Mouse (Mus musculus) midbrain, embryonic 16.5 days (tissue): ENCODE results near the gene Lat. TPM values are rescaled to one million over a fixed set of nuclear protein-coding genes. Genes with fewer than 3 reads are reported as not detected.
"Not testable (repeated sequence)": the region's sequence is repeated elsewhere in the genome, so short reads cannot be mapped to it uniquely, and the experiment has no call there.

Source experiments
- ATAC-seq: fragments of 200-750 bp; cut with Nextera tagmentation; 2 replicates; pipeline ENCODE4 v1.8.0; 2017; ENCODE audit warnings: moderate TSS enrichment
- H3K27ac ChIP-seq: fragments of 300-500 bp; sonication (generic); 2 replicates; pipeline ENCODE4 v1.5.1; 2014; ENCODE audit warnings: mild to moderate bottlenecking, low read length, mixed read lengths
- H3K27me3 ChIP-seq: fragments of 300-500 bp; sonication (generic); 2 replicates; pipeline ENCODE4 v1.6.1; 2014; ENCODE audit warnings: low read depth, low read length, mixed read lengths; ENCODE audit not compliant: control insufficient read depth, insufficient read depth
- H3K36me3 ChIP-seq: fragments of 300-500 bp; sonication (generic); 2 replicates; pipeline ENCODE4 v1.6.1; 2014; ENCODE audit warnings: mild to moderate bottlenecking, low read length, moderate library complexity, mixed read lengths; ENCODE audit not compliant: control insufficient read depth, insufficient read depth
- H3K4me1 ChIP-seq: fragments of 300-500 bp; sonication (generic); 2 replicates; pipeline ENCODE4 v1.6.1; 2014; ENCODE audit warnings: mild to moderate bottlenecking, low read length, mixed read lengths; ENCODE audit not compliant: control insufficient read depth, insufficient read depth
- H3K4me2 ChIP-seq: fragments of 300-500 bp; sonication (generic); 2 replicates; pipeline ENCODE4 v1.6.1; 2014; ENCODE audit warnings: mild to moderate bottlenecking, low read length, mixed read lengths
- H3K4me3 ChIP-seq: fragments of 300-500 bp; sonication (generic); 2 replicates; pipeline ENCODE4 v1.5.1; 2014; ENCODE audit warnings: low read depth, mild to moderate bottlenecking, low read length, moderate library complexity, mixed read lengths
- H3K9ac ChIP-seq: fragments of 300-500 bp; sonication (generic); 2 replicates; pipeline ENCODE4 v1.6.1; 2014; ENCODE audit warnings: low read depth, low read length, mixed read lengths
- H3K9me3 ChIP-seq: fragments of 300-500 bp; sonication (generic); replicated peaks from 2 replicates; pipeline ENCODE4 v1.6.1; 2014; ENCODE audit warnings: mild to moderate bottlenecking, low read length, mixed read lengths; ENCODE audit not compliant: control insufficient read depth, poor library complexity, severe bottlenecking
- WGBS: fragments of 180-500 bp; shearing (Covaris S2); extraction: QIAGEN DNeasy Blood & Tissue Kit; methylation state at CpG from one replicate; pipeline ENCODE4 v1.1.7; 2014; 5-methylcytosine and 5-hydroxymethylcytosine counted together
- microRNA-seq: library from miRNA; unstranded; fragments of <30 nt; microRNA quantifications from one replicate; pipeline ENCODE4, GENCODE M21; 2017
- polyA plus RNA-seq: library from polyadenylated mRNA; unstranded; fragments of >200 nt; fragmentation: Nextera tagmentation; extraction: Ambion mirVana; gene quantifications from 2 replicates; pipeline ENCODE4 v1.2.1, GENCODE M21; 2015

The Lat gene
- polyA plus RNA-seq, 1 experiment from 2014 or later, result 0.87 TPM

DNA sequence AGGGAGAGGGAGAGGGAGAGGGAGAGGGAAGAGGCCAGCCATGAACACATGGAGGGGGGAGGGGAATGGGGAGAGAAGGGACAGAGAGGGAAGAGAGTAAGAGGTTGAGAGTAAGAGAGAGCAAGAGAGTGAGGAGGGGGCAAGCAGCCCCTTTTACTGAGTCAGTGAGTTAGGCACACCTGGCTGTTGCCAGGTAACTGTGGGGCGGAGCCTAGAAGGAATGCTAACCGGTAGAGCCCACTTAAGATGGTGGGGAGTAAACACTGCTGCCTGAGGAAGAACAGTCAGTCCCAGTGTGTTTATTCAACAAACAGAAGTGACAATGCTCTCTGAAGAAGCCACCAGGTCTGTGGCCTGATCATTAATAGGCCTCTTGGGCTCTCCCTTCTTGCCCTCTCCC, 38.7 kb downstream of the Lat start:
- H3K9me3 ChIP-seq, result no peaks in the 10 kb centered on the region
- ATAC-seq, result no peak
- H3K27me3 ChIP-seq, result no peaks in the 10 kb centered on the region
- no peak overlapping the region for H3K4me3 ChIP-seq
- H3K36me3 ChIP-seq, result no peaks in the 10 kb centered on the region
- H3K9ac ChIP-seq, result no peak overlapping the region
- H3K4me1 ChIP-seq, result no peaks in the 10 kb centered on the region
- no peak overlapping the region for H3K4me2 ChIP-seq
- no peak overlapping the region for H3K27ac ChIP-seq
- 65% methylated on average over 2 of the region's 2 CpGs for WGBS

DNA sequence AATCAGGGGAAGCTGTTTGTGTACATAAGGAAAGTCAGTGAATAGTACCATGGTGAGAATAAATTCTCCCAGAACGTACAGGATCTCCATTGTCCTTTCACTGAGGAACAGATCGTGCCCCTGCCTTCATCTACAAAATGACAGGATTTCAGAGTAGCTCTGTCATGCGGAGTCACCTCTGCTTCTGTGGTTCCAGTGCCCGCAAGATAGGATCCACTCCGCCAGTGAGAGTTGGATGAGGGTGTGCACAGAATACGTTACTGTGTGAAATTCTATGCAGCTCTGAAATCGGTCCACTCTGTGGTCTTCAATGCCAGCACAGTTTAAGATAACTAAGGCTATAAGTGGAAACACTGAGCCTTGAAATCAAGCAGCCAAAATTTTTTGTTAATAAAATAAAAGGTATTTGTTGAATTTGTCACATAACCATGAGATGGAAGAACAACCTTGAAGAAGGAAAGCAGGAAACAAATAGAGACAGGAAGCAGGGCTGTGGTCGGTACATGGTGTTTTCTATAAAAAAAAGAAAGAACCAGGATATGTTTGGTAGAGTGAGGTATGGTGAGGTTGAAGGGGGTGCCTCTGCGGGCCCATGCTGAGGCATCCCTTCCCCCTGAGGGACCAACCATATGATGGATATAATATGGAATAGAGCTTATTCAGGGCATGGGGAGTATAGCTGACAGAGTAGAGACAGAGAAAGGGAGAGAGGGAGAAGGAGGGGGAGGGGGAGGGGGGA, 39.3 kb downstream of the Lat start:
- no peak overlapping the region for H3K4me2 ChIP-seq
- no peaks in the 10 kb centered on the region for H3K9me3 ChIP-seq
- no peaks in the 10 kb centered on the region for H3K4me1 ChIP-seq
- no peak for ATAC-seq
- H3K4me3 ChIP-seq, result no peak overlapping the region
- WGBS, result 90% methylated on average over 9 of the region's 9 CpGs
- H3K9ac ChIP-seq, result no peak overlapping the region
- H3K27me3 ChIP-seq, result 0 out of 2 replicates have a peak, but pooled peaks cover 3% of the 10 kb centered on the region
- H3K36me3 ChIP-seq, result no peaks in the 10 kb centered on the region
- H3K27ac ChIP-seq, result no peak overlapping the region

DNA sequence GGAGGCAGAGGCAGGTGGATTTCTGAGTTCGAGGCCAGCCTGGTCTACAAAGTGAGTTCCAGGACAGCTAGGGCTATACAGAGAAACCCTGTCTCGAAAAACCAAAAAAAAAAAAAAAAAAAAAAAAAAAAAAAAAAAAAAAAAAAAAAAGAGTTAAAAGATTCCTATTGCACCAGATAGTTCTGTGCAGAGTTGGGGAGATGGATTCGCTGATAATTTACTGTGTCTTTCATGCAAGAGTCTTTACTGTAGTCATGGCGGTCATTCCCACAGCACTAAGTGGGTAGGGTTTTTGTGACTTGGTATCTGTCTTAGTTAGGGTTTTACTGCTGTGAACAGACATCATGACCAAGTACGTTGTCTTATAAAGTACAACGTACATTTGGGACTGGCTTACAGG, 40.5 kb downstream of the Lat start:
- not testable (repeated sequence) for H3K27ac ChIP-seq, H3K9ac ChIP-seq, H3K4me1 ChIP-seq, H3K27me3 ChIP-seq, H3K9me3 ChIP-seq, H3K36me3 ChIP-seq, H3K4me3 ChIP-seq, H3K4me2 ChIP-seq, ATAC-seq
- 97% methylated on average over 4 of the region's 6 CpGs for WGBS

DNA sequence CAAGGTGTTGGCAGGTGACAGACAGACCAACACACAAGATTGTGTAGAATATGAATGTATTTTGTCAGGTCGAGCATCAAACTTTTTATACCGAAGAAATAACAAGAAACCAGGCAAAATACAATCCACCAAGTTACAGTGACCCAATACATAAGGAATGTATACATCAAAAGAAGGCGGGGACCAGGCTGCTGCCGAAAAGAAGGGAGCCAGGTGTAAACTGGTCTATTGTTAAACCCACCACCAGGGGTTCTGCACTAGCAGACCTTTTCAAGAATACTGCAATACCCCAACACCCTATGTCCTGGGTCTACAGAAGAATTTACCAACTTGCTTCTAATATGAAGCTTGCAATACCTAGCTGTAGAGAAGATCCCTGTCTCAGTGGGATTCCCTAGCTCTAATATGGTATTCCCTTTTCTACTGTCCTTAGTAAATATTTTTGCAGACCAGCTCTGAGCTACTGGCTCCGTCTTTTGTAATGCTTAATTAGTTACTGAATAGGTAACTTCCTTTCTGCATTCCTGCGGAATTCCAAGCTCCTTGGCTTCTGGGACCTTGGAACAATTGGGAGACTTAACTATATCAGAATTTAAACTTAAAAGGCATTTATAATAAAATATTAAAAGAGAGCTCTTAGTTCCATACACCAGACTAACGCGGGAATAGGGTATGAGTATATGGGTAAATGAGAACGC, 43.6 kb downstream of the Lat start:
- not testable (repeated sequence) for ATAC-seq

DNA sequence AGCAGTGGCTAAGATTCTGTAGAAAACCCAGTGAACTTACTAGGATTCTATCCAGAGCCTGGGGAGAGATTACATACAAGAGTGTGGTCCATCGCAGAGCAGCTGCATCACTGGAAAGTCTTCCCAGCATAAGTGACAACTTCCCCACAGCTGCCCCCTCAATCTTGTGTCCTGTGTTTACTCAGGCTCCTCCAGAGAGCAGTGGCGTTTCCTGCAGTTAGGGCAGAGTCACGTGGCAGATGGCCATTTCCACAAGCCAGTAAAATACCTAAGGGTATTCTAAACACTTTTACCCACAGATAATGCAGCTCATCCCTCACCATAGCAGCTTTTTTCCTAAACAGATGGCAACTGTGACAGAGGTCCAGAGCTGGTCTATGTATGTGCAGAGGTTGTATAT, 44.6 kb downstream of the Lat start:
- H3K27ac ChIP-seq, result no peak overlapping the region
- no peaks in the 10 kb centered on the region for H3K36me3 ChIP-seq
- no peaks in the 10 kb centered on the region for H3K4me1 ChIP-seq
- 0 out of 2 replicates have a peak, but pooled peaks cover 3% of the 10 kb centered on the region for H3K27me3 ChIP-seq
- ATAC-seq, result no peak
- no peak overlapping the region for H3K4me2 ChIP-seq
- WGBS, result 45% methylated on average over 3 of the region's 3 CpGs
- H3K9ac ChIP-seq, result no peak overlapping the region
- no peaks in the 10 kb centered on the region for H3K9me3 ChIP-seq
- H3K4me3 ChIP-seq, result no peak overlapping the region

More for the DNA sequence above, 43.6 kb downstream of the Lat start:
- 21% methylated on average over 9 of the region's 9 CpGs for WGBS
- not testable (repeated sequence) for H3K27ac ChIP-seq, H3K36me3 ChIP-seq, H3K4me2 ChIP-seq, H3K4me1 ChIP-seq, H3K9ac ChIP-seq, H3K4me3 ChIP-seq, H3K9me3 ChIP-seq, H3K27me3 ChIP-seq

DNA sequence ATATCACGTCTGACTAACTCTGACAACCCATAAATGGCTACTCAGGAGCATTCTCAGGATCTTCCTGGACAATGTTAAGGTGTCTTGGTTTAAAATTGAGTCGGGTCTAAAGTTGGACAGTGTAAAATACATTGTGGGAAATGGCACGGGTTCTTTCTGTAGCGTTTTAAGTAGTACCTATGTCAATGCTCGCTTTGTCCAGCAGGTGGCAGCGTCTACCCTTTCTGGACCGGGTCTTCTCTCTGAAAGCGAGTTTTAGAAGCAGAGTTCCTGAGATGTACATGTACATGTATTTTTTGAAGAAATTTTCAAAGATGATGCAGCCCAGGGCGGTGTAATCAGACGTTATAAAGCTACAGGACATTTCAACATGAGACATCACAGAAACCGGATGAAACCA, 45.6 kb downstream of the Lat start:
- Histone ChIP-seq H3K4me1 (no peaks in the 10 kb centered on the region), H3K27me3 (0 out of 2 replicates have a peak, but pooled peaks cover 3% of the 10 kb centered on the region), H3K4me2 (no peak overlapping the region), H3K4me3 (no peak overlapping the region), H3K36me3 (no peaks in the 10 kb centered on the region), H3K27ac (no peak overlapping the region), H3K9ac (no peak overlapping the region), H3K9me3 (no peaks in the 10 kb centered on the region)
- 8% methylated on average over 11 of the region's 11 CpGs for WGBS
- no peak for ATAC-seq

DNA sequence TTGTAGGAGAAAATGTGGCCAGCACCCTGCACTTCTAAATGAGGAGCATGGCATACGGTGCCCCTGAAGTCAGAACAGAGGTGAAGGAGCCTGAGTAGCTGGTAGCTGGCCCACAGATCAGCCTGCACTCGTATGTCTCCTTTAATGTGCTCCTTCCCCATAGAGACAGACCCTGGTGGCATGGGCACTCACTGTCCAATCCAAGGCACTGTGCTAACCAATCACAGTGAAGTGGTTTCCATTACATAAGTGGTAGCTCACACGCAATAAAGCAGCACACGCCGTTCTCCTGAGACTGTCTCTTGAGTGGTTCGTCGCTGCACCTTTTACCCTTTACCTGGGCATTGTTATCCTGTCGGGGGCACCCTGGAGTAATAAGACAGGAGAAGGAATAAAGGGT, 55.1 kb downstream of the Lat start:
- no peak for ATAC-seq
- Histone ChIP-seq H3K36me3 (no peaks in the 10 kb centered on the region), H3K27ac (no peak overlapping the region), H3K9me3 (no peaks in the 10 kb centered on the region), H3K9ac (no peak overlapping the region), H3K4me3 (no peak overlapping the region), H3K4me1 (no peaks in the 10 kb centered on the region), H3K27me3 (no peaks in the 10 kb centered on the region), H3K4me2 (no peak overlapping the region)
- WGBS, result 83% methylated on average over 8 of the region's 8 CpGs

Small RNAs within 50 kb of the gene (microRNA-seq; reads per million reads assigned to microRNA genes)
- not detected for gene Mir7058

Other genes with a start within 250 kb of the Lat start
- gene Xpo6, start 169.1 kb downstream of the Lat start, polyA plus RNA-seq, result 49.7 and 51.0 TPM in 2 replicates
- 233 and 251 TPM in 2 replicates for gene Sbk1, start 97.0 kb downstream of the Lat start, polyA plus RNA-seq
- 87.1 and 92.6 TPM in 2 replicates for gene Spns1, start 7.9 kb upstream of the Lat start, polyA plus RNA-seq
- 2.1 TPM in 2 replicates for gene Nfatc2ip, start 27.2 kb upstream of the Lat start, polyA plus RNA-seq
- not detected in 2 replicates for gene Cd19, start 45.3 kb upstream of the Lat start, polyA plus RNA-seq
- 22.9 and 23.8 TPM in 2 replicates for gene Rabep2, start 59.2 kb upstream of the Lat start, polyA plus RNA-seq
- gene Atp2a1, start 93.5 kb upstream of the Lat start, polyA plus RNA-seq, result 0.39 and 0.71 TPM in 2 replicates
- 76.8 and 79.6 TPM in 2 replicates for gene Sh2b1, start 105.9 kb upstream of the Lat start, polyA plus RNA-seq
- 121 and 127 TPM in 2 replicates for gene Tufm, start 117.8 kb upstream of the Lat start, polyA plus RNA-seq
- 66.9 and 68.8 TPM in 2 replicates for gene Atxn2l, start 133.9 kb upstream of the Lat start, polyA plus RNA-seq
- 177 and 184 TPM in 2 replicates for gene Eif3c, start 196.8 kb upstream of the Lat start, polyA plus RNA-seq
- gene Apobr, start 215.4 kb upstream of the Lat start, polyA plus RNA-seq, result 0.31 TPM in 2 replicates
- gene Cln3, start 216.2 kb upstream of the Lat start, polyA plus RNA-seq, result 36.4 and 37.7 TPM in 2 replicates
- not detected in 2 replicates for gene Il27, start 225.4 kb upstream of the Lat start, polyA plus RNA-seq